Mouse (Mus musculus) megakaryocyte, adult 5-6 weeks (primary cell): ENCODE data around the gene Fbxw17. TPM values are rescaled to one million over a fixed set of nuclear protein-coding genes. Genes with fewer than 3 reads are reported as not detected.
"Not testable (repeated sequence)": the region's sequence is repeated elsewhere in the genome, so short reads cannot be mapped to it uniquely, and the experiment has no call there.

Source experiments
- ATAC-seq: 2 replicates; pipeline ENCODE4 v1.8.0; 2016; ENCODE audit warnings: mild to moderate bottlenecking, inconsistent platforms; ENCODE audit not compliant: poor library complexity, severe bottlenecking
- total RNA-seq, 2 experiments: library from RNA; stranded (forward) in 1 of 2; stranded (reverse) in 1 of 2; fragments of 153-499, 151-499 nt in 1 of 2; fragments of 221-1000, 200-1000 nt in 1 of 2; gene quantifications; 2 replicates each; pipeline versions ENCODE4 v1.2.3 to v1.2.4; 2015 to 2017

The Fbxw17 gene
- total RNA-seq (2015) (15.3 and 15.9 TPM in 2 replicates), total RNA-seq (2017) (12.6 and 16.3 TPM in 2 replicates)

- ATAC-seq: peak; percentile 98
Measured at GRCm38 (mm10) chr13:50417389-50418183, at the start of gene Fbxw17. TSS of gene Fbxw17 (plus strand) at chr13:50417864.

- not testable (repeated sequence) for ATAC-seq
Measured at GRCm38 (mm10) chr13:50372934-50373705, 44.5 kb upstream of the Fbxw17 start.

- ATAC-seq: not testable (repeated sequence)
Measured at GRCm38 (mm10) chr13:50389146-50389545, 28.5 kb upstream of the Fbxw17 start.

GRCm38 (mm10) chr13:50418421-50418820 is 757 bp downstream of the Fbxw17 start:
- no peak for ATAC-seq

GRCm38 (mm10) chr13:50423625-50424209 is 6.1 kb downstream of the Fbxw17 start:
- no peak for ATAC-seq

GRCm38 (mm10) chr13:50424517-50424916 is 6.9 kb downstream of the Fbxw17 start:
- ATAC-seq: no peak

GRCm38 (mm10) chr13:50426686-50427085 is 9.0 kb downstream of the Fbxw17 start:
- no peak for ATAC-seq

- no peak for ATAC-seq
Measured at GRCm38 (mm10) chr13:50443812-50444211, 26.1 kb downstream of the Fbxw17 start, which contains the start of gene Gm47429. TSS of gene Gm47429 (minus strand) at chr13:50443912.

GRCm38 (mm10) chr13:50445261-50445660 is 27.6 kb downstream of the Fbxw17 start:
- no peak for ATAC-seq

GRCm38 (mm10) chr13:50452266-50452665 is 34.6 kb downstream of the Fbxw17 start:
- ATAC-seq: not testable (repeated sequence)

- ATAC-seq: no peak
Measured at GRCm38 (mm10) chr13:50453426-50453825, 35.8 kb downstream of the Fbxw17 start.

- not testable (repeated sequence) for ATAC-seq
Measured at GRCm38 (mm10) chr13:50460433-50460832, 42.8 kb downstream of the Fbxw17 start.

GRCm38 (mm10) chr13:50464621-50465562 is 47.2 kb downstream of the Fbxw17 start:
- no peak for ATAC-seq

- no peak for ATAC-seq
Measured at GRCm38 (mm10) chr13:50467007-50467406, 49.3 kb downstream of the Fbxw17 start, which contains the start of gene Nutm2. TSS of gene Nutm2 (plus strand) at chr13:50467307.

Other genes with a start within 250 kb of the Fbxw17 start
- not detected in 2 replicates for gene Gm906, start 167.6 kb upstream of the Fbxw17 start, total RNA-seq (2015)
- gene Gm906, start 167.6 kb upstream of the Fbxw17 start, total RNA-seq (2017): not detected in 2 replicates
- gene Gm47429, start 26.0 kb downstream of the Fbxw17 start, total RNA-seq (2015): not detected in 2 replicates
- not detected in 2 replicates for gene Gm47429, start 26.0 kb downstream of the Fbxw17 start, total RNA-seq (2017)
- gene Nutm2, start 49.4 kb downstream of the Fbxw17 start, total RNA-seq (2015): not detected in 2 replicates
- gene Nutm2, start 49.4 kb downstream of the Fbxw17 start, total RNA-seq (2017): not detected in 2 replicates
- not detected in 2 replicates for gene Gm904, start 225.4 kb downstream of the Fbxw17 start, total RNA-seq (2015)
- gene Gm904, start 225.4 kb downstream of the Fbxw17 start, total RNA-seq (2017): not detected in 2 replicates